Mouse (Mus musculus): Measurements from ENCODE around the gene Wdr90.
"Not testable (repeated sequence)": the region's sequence is repeated elsewhere in the genome, so short reads cannot be mapped to it uniquely, and the experiment has no call there.

Wdr90 gene

GRCm38 (mm10) chr17:25807452-25807851, 53.8 kb downstream of the Wdr90 start:
- not testable (repeated sequence) for DNase-seq (ENCODE audit: low read depth)

DNA sequence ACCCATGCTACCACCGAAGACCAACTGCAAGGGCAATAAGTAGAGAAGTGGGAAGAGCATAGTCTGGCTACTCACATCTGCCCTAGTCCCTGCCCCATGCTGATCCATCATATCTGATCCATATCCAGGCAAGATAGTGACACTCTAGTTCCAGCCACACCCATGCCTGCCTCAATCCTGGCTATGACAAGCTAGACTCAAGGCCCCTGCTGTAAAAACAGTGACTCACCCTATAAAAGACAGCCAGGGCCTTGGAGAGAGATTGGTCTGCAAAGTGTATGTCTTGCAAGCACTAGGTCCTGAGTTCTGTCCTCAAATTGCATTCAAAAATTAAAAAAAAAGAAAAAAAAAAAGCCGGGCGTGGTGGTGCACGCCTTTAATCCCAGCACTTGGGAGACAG, 54.8 kb downstream of the Wdr90 start:
- DNase-seq (ENCODE audit: low read depth) = no peak

DNA sequence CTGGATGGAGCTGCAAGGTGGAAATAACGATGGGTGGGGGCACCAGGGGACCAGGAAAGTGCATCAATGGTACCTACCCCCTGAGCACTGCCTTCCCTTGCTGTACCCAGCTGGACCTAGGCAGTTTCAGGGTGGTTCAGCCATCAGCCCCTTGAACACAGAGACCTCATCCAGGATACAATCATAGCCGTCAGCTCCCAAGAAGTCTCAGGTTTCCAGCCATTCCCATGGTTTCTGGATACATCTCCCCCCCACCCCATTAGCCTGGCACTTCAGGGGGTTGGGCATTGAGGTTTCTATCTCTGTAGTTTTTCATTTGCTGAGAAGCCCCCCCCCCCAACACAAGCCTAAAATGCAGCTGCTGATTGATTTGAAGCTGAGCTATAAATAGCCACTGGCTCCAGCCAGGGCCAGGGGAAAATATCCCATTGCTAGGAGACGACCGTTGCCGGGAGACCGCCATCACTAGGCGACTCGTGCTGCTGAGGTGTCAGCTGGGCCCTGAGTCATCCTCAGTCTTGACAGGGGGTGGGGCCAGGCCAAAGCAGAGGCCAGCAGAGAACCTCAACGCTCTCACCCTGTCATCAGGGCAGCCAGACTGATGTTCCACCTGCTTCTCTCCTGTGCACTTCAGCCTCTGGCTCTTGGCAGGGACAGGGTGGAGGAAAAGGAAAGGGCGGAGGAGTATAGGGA, 58.3 kb downstream of the Wdr90 start:
- peak; percentile 55 for DNase-seq (ENCODE audit: low read depth)

- peak; percentile 28 for DNase-seq (ENCODE audit: low read depth)
Observed at GRCm38 (mm10) chr17:25801029-25801428, 60.3 kb downstream of the Wdr90 start.

DNA sequence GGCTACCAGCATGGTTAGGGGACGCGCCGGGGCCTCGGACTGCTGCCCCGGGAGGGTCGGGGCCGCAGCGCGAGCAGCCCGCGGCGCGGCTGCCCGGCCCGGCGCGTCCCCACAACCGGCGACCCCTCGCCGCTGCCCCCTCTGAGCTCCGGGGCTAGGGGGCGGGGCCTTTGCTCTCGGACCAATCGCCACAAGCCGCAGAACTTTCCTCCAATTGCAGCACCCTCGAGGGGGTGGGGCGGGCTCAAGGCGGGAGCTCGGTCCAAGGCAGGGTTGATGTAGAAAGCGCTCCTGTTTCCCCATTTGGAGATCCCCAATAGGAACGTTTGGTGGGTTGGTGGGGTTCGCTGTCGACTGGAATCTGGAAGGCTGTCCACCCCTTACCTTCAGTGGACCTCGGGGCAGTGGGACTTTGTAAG, 64.3 kb downstream of the Wdr90 start, which contains the start of gene Metrn:
Metrn (minus strand) TSS at position 186 of the 419 bp plus-strand sequence.
- peak; percentile 26 for DNase-seq (ENCODE audit: low read depth)

- DNase-seq (ENCODE audit: low read depth) = no peak
Observed at GRCm38 (mm10) chr17:25796211-25796771, 65.0 kb downstream of the Wdr90 start.

GRCm38 (mm10) chr17:25795609-25796092, 65.7 kb downstream of the Wdr90 start, which contains the start of gene AC134908.4:
TSS of gene AC134908.4 (minus strand) at chr17:25795659.
- no peak for DNase-seq (ENCODE audit: low read depth)

- DNase-seq (ENCODE audit: low read depth) = no peak
Observed at GRCm38 (mm10) chr17:25794998-25795397, 66.3 kb downstream of the Wdr90 start.
